Mouse (Mus musculus) heart, adult 2 months (tissue): ENCODE results near the gene Tmem256. TPM values are rescaled to one million over a fixed set of nuclear protein-coding genes. Genes with fewer than 3 reads are reported as not detected.
"Not testable (repeated sequence)": the region's sequence is repeated elsewhere in the genome, so short reads cannot be mapped to it uniquely, and the experiment has no call there.

Source experiments
- DNase-seq, 2 experiments: peaks; one replicate each; pipeline ENCODE4 v3.0.0; 2021
- H3K27ac ChIP-seq: fragments of 200-600 bp; 2 replicates; pipeline ENCODE4 v1.8.1; 2022
- H3K27me3 ChIP-seq: fragments of 200-500 bp; 2 replicates; pipeline ENCODE4 v1.6.1; 2012; ENCODE audit warnings: mild to moderate bottlenecking, low read length, inconsistent platforms, mixed read lengths; ENCODE audit not compliant: control insufficient read depth, insufficient read depth
- H3K36me3 ChIP-seq: fragments of 200-500 bp; 2 replicates; pipeline ENCODE4 v1.6.1; 2012; ENCODE audit warnings: low read length, inconsistent platforms; ENCODE audit not compliant: control insufficient read depth, insufficient read depth
- H3K4me1 ChIP-seq: fragments of 200-500 bp; 2 replicates; pipeline ENCODE4 v1.6.1; 2011; ENCODE audit warnings: low read length; ENCODE audit not compliant: control insufficient read depth, insufficient read depth
- H3K4me3 ChIP-seq: fragments of 200-600 bp; 2 replicates; pipeline ENCODE4 v1.8.1; 2022
- H3K79me2 ChIP-seq: fragments of 200-500 bp; replicated peaks from 2 replicates; pipeline ENCODE4 v1.6.1; 2012; ENCODE audit warnings: mild to moderate bottlenecking, inconsistent platforms, low read length, moderate library complexity, mixed read lengths; ENCODE audit not compliant: control insufficient read depth, insufficient read depth
- H3K9ac ChIP-seq: fragments of 200-500 bp; 2 replicates; pipeline ENCODE4 v1.6.1; 2012; ENCODE audit warnings: low read depth, mild to moderate bottlenecking, control low read depth, inconsistent platforms, low read length, mixed read lengths
- CTCF ChIP-seq: fragments of 200-600 bp; IDR thresholded peaks from 2 replicates; pipeline ENCODE4 v1.8.1; 2022; ENCODE audit warnings: antibody characterized with exemption, mild to moderate bottlenecking, moderate library complexity
- EP300 ChIP-seq: fragments of 200-500 bp; IDR thresholded peaks from 2 replicates; pipeline ENCODE4 v1.6.1; 2011; ENCODE audit warnings: low read depth, low read length, control low read depth; ENCODE audit not compliant: insufficient read depth
- POLR2A ChIP-seq: fragments of 200-500 bp; IDR thresholded peaks from 2 replicates; pipeline ENCODE4 v1.6.1; 2011; ENCODE audit warnings: mild to moderate bottlenecking, low read depth, low read length, control low read depth; ENCODE audit not compliant: insufficient read depth
- WGBS: fragments of 180-500 bp; shearing (Covaris S2); methylation state at CpG from one replicate; pipeline ENCODE4 v1.1.7; 2018; 5-methylcytosine and 5-hydroxymethylcytosine counted together
- intact Hi-C: fragments of 180-260 bp; cut with DNase I; formaldehyde crosslinking; loops from one replicate; pipeline ENCODE4 v1.15.1; 2025
- polyA plus RNA-seq: library from polyadenylated mRNA; depleted of rRNA; stranded (reverse); fragments of >200 nt; gene quantifications from 2 replicates; pipeline ENCODE4 v1.2.3, GENCODE M21; 2012
- total RNA-seq, 2 experiments: library from RNA; stranded (reverse); gene quantifications; 2 replicates each; pipeline ENCODE4 v1.2.3; 2021

Gene Tmem256
- total and polyA plus RNA-seq, 3 experiments: 214 to 308 (median 254) TPM

- Histone ChIP-seq H3K9ac (no peak overlapping the region), H3K36me3 (no peaks in the 10 kb centered on the region; the same call in 1 of the 2 replicates), H3K27ac (peak overlapping the region; percentile 67), H3K4me3 (peak overlapping the region; percentile 20; the same call in 1 of the 2 replicates), H3K4me1 (peaks cover 5% of the 10 kb centered on the region), H3K79me2 (no peaks in the 10 kb centered on the region), H3K27me3 (no peaks in the 10 kb centered on the region)
- 81% methylated on average over 15 of the region's 15 CpGs for WGBS
- intact Hi-C loops: no loop called here
- no peak for DNase-seq
- TF ChIP-seq CTCF (no peak), EP300 (no peak), POLR2A (no peak)
Observed at GRCm38 (mm10) chr11:69849884-69850283, 11.6 kb downstream of the Tmem256 start.

- TF ChIP-seq POLR2A: no peak
- no peak for TF ChIP-seq EP300
- TF ChIP-seq CTCF: no peak
- intact Hi-C loops: no loop called here
- Histone ChIP-seq H3K36me3 (no peaks in the 10 kb centered on the region; the same call in 1 of the 2 replicates), H3K9ac (no peak overlapping the region), H3K27ac (no peak overlapping the region), H3K4me3 (no peak overlapping the region), H3K4me1 (peaks cover 5% of the 10 kb centered on the region), H3K79me2 (no peaks in the 10 kb centered on the region), H3K27me3 (no peaks in the 10 kb centered on the region)
- WGBS: 67% methylated on average over 8 of the region's 8 CpGs
- DNase-seq: no peak
Observed at GRCm38 (mm10) chr11:69850754-69851153, 12.4 kb downstream of the Tmem256 start.

GRCm38 (mm10) chr11:69853994-69854393, 15.7 kb downstream of the Tmem256 start:
- Histone ChIP-seq H3K79me2 (no peaks in the 10 kb centered on the region), H3K27me3 (no peaks in the 10 kb centered on the region), H3K4me1 (peaks cover 5% of the 10 kb centered on the region), H3K27ac (peak overlapping the region; percentile 61), H3K36me3 (no peaks in the 10 kb centered on the region; the same call in 1 of the 2 replicates), H3K9ac (no peak overlapping the region), H3K4me3 (no peak overlapping the region)
- intact Hi-C loops: no loop called here
- DNase-seq: no peak
- TF ChIP-seq CTCF (no peak), POLR2A (no peak), EP300 (no peak)
- WGBS: 30% methylated on average over 7 of the region's 7 CpGs

- no peaks in the 10 kb centered on the region for H3K27me3 ChIP-seq
- H3K36me3 ChIP-seq: no peaks in the 10 kb centered on the region
- WGBS: 51% methylated on average over 10 of the region's 10 CpGs
- TF ChIP-seq CTCF: no peak
- no peak for TF ChIP-seq POLR2A
- no peaks in the 10 kb centered on the region for H3K4me1 ChIP-seq
- H3K27ac ChIP-seq: peak overlapping the region; percentile 61
- no peaks in the 10 kb centered on the region for H3K79me2 ChIP-seq
- no peak overlapping the region for H3K9ac ChIP-seq
- intact Hi-C loops: no loop called here
- no peak overlapping the region for H3K4me3 ChIP-seq
- DNase-seq: no peak
Observed at GRCm38 (mm10) chr11:69854680-69855079, 16.4 kb downstream of the Tmem256 start.

- Histone ChIP-seq H3K4me1 (no peaks in the 10 kb centered on the region), H3K79me2 (no peaks in the 10 kb centered on the region), H3K36me3 (no peaks in the 10 kb centered on the region), H3K9ac (no peak overlapping the region), H3K27ac (no peak overlapping the region; the same call in 1 of the 2 replicates), H3K27me3 (no peaks in the 10 kb centered on the region), H3K4me3 (no peak overlapping the region)
- 28% methylated on average over 16 of the region's 16 CpGs for WGBS
- DNase-seq: peak; percentile 45 to 63
- TF ChIP-seq POLR2A (no peak), EP300 (no peak), CTCF (peak; percentile 61)
- intact Hi-C loops: no loop called here
Observed at GRCm38 (mm10) chr11:69855347-69855746, 17.0 kb downstream of the Tmem256 start.

GRCm38 (mm10) chr11:69858113-69858998, 20.0 kb downstream of the Tmem256 start, which contains the start of gene Tnk1:
Gene Tnk1 (minus strand): TSS chr11:69858730.
- no peak within 1 kb of the TSS for H3K4me3 ChIP-seq
- TF ChIP-seq POLR2A (no peak), EP300 (no peak), CTCF (no peak)
- WGBS: 39% methylated on average over 30 of the region's 30 CpGs

GRCm38 (mm10) chr11:69863729-69864128, 25.4 kb downstream of the Tmem256 start:
- H3K9ac ChIP-seq, H3K4me3 ChIP-seq, H3K36me3 ChIP-seq, H3K4me1 ChIP-seq, intact Hi-C loops, H3K27ac ChIP-seq, H3K79me2 ChIP-seq, DNase-seq, H3K27me3 ChIP-seq: not testable (repeated sequence)
- 63% methylated on average over 3 of the region's 3 CpGs for WGBS

More at GRCm38 (mm10) chr11:69858113-69858998, 20.0 kb downstream of the Tmem256 start, which contains the start of gene Tnk1:
- no peaks in the 10 kb centered on the region for H3K79me2 ChIP-seq
- no peaks in the 10 kb centered on the region for H3K4me1 ChIP-seq
- H3K9ac ChIP-seq: no peak within 1 kb of the TSS
- no peaks in the 10 kb centered on the region for H3K27me3 ChIP-seq
- intact Hi-C loops: no loop called here
- H3K27ac ChIP-seq: no peak within 1 kb of the TSS
- no peaks in the 10 kb centered on the region for H3K36me3 ChIP-seq
- no peak for DNase-seq
